Mouse (Mus musculus) limb, embryonic 14.5 days (tissue): ENCODE measurements around the gene Twsg1. TPM values are rescaled to one million over a fixed set of nuclear protein-coding genes. Genes with fewer than 3 reads are reported as not detected.

Experiments used
- ATAC-seq: fragments of 200-750 bp; cut with Nextera tagmentation; 2 replicates; pipeline ENCODE4 v1.8.0; 2017; ENCODE audit warnings: low read depth, moderate number of reproducible peaks, moderate TSS enrichment; ENCODE audit not compliant: low FRiP score
- DNase-seq: peaks from one replicate; pipeline ENCODE4 v3.0.0-alpha.2; 2015; ENCODE audit warnings: low spot score
- H3K27ac ChIP-seq: fragments of 300-500 bp; sonication (generic); replicated peaks from 2 replicates; pipeline ENCODE4 v1.5.1; 2014; ENCODE audit warnings: low read depth, mild to moderate bottlenecking, low read length, moderate library complexity, mixed read lengths
- H3K27me3 ChIP-seq: fragments of 300-500 bp; sonication (generic); 2 replicates; pipeline ENCODE4 v1.6.1; 2014; ENCODE audit warnings: low read length, mixed read lengths; ENCODE audit not compliant: control insufficient read depth, insufficient read depth
- H3K36me3 ChIP-seq: fragments of 300-500 bp; sonication (generic); 2 replicates; pipeline ENCODE4 v1.6.1; 2014; ENCODE audit warnings: mild to moderate bottlenecking, low read length, moderate library complexity, mixed read lengths; ENCODE audit not compliant: control insufficient read depth, insufficient read depth
- H3K4me1 ChIP-seq: fragments of 300-500 bp; sonication (generic); 2 replicates; pipeline ENCODE4 v1.6.1; 2014; ENCODE audit warnings: antibody characterized with exemption, low read length, mixed read lengths; ENCODE audit not compliant: control insufficient read depth, insufficient read depth
- H3K4me2 ChIP-seq: fragments of 300-500 bp; sonication (generic); replicated peaks from 2 replicates; pipeline ENCODE4 v1.6.1; 2014; ENCODE audit warnings: low read depth, mild to moderate bottlenecking, low read length, moderate library complexity; ENCODE audit not compliant: severe bottlenecking
- H3K4me3 ChIP-seq: fragments of 300-500 bp; sonication (generic); replicated peaks from 2 replicates; pipeline ENCODE4 v1.5.1; 2014; ENCODE audit warnings: low read length
- H3K9ac ChIP-seq: fragments of 300-500 bp; sonication (generic); 2 replicates; pipeline ENCODE4 v1.6.1; 2014; ENCODE audit warnings: mild to moderate bottlenecking, low read depth, low read length, moderate library complexity; ENCODE audit not compliant: severe bottlenecking
- H3K9me3 ChIP-seq: fragments of 300-500 bp; sonication (generic); 2 replicates; pipeline ENCODE4 v1.6.1; 2016; ENCODE audit warnings: low read length; ENCODE audit not compliant: control insufficient read depth
- POLR2A ChIP-seq: fragments of 200-500 bp; IDR thresholded peaks from 2 replicates; pipeline ENCODE4 v1.8.0; 2012; ENCODE audit warnings: inconsistent platforms, mild to moderate bottlenecking, moderate library complexity, borderline replicate concordance; ENCODE audit not compliant: insufficient read depth, insufficient read length; ENCODE audit errors: extremely low read depth
- WGBS: fragments of 180-500 bp; shearing (Covaris S2); extraction: QIAGEN DNeasy Blood & Tissue Kit; methylation state at CpG from one replicate; pipeline ENCODE4 v1.1.7; 2014; 5-methylcytosine and 5-hydroxymethylcytosine counted together
- polyA plus RNA-seq, 2 experiments: library from polyadenylated mRNA; depleted of rRNA in 1 of 2; stranded (reverse) in 1 of 2; unstranded in 1 of 2; fragments of >200 nt; fragmentation: Nextera tagmentation in 1 of 2; extraction: Ambion mirVana in 1 of 2; gene quantifications; 2 replicates each; pipeline versions ENCODE4 v1.2.1 to v1.2.3; 2012 to 2014

The Twsg1 gene
- polyA plus RNA-seq, 2 experiments, result 91.8 to 158 TPM

- ATAC-seq (no peak), DNase-seq (no peak)
- Histone ChIP-seq H3K4me3 (no peak overlapping the region), H3K9ac (no peak overlapping the region), H3K4me1 (no peaks in the 10 kb centered on the region), H3K27me3 (no peaks in the 10 kb centered on the region), H3K27ac (no peak overlapping the region), H3K4me2 (no peak overlapping the region), H3K9me3 (no peaks in the 10 kb centered on the region), H3K36me3 (peaks cover 26% of the 10 kb centered on the region)
- TF ChIP-seq POLR2A, result no peak
- WGBS, result 80% methylated on average over 4 of the region's 4 CpGs
These were observed 8.6 kb downstream of the Twsg1 start for GRCm38 (mm10) chr17:65942394-65942793.

GRCm38 (mm10) chr17:65941275-65941674, 9.8 kb downstream of the Twsg1 start:
- no peaks in the 10 kb centered on the region for H3K9me3 ChIP-seq
- H3K36me3 ChIP-seq, result peaks cover 20% of the 10 kb centered on the region
- H3K27me3 ChIP-seq, result no peaks in the 10 kb centered on the region
- ATAC-seq (no peak), DNase-seq (no peak)
- no peak overlapping the region for H3K4me3 ChIP-seq
- H3K9ac ChIP-seq, result no peak overlapping the region
- H3K4me1 ChIP-seq, result no peaks in the 10 kb centered on the region
- TF ChIP-seq POLR2A, result no peak
- WGBS, result 87% methylated on average over 6 of the region's 6 CpGs
- no peak overlapping the region for H3K4me2 ChIP-seq
- H3K27ac ChIP-seq, result no peak overlapping the region

- Histone ChIP-seq H3K9me3 (no peaks in the 10 kb centered on the region), H3K4me2 (no peak overlapping the region), H3K4me3 (no peak overlapping the region), H3K27ac (peak overlapping the region; percentile 9), H3K36me3 (peaks cover 11% of the 10 kb centered on the region), H3K9ac (no peak overlapping the region), H3K4me1 (no peaks in the 10 kb centered on the region), H3K27me3 (no peaks in the 10 kb centered on the region)
- 88% methylated on average over 12 of the region's 12 CpGs for WGBS
- no peak for ATAC-seq
- no peak for DNase-seq
- TF ChIP-seq POLR2A, result no peak
These were observed 10.8 kb downstream of the Twsg1 start for GRCm38 (mm10) chr17:65940221-65940620.

GRCm38 (mm10) chr17:65939461-65940192, 11.4 kb downstream of the Twsg1 start:
- no peak for TF ChIP-seq POLR2A
- Histone ChIP-seq H3K9ac (no peak overlapping the region), H3K27me3 (no peaks in the 10 kb centered on the region), H3K4me3 (no peak overlapping the region), H3K4me1 (no peaks in the 10 kb centered on the region), H3K27ac (peak overlapping the region; percentile 34; the same call in 1 of the 2 replicates), H3K9me3 (no peaks in the 10 kb centered on the region), H3K4me2 (no peak overlapping the region), H3K36me3 (peaks cover 11% of the 10 kb centered on the region)
- no peak for DNase-seq
- no peak for ATAC-seq
- WGBS, result 72% methylated on average over 14 of the region's 14 CpGs

GRCm38 (mm10) chr17:65937671-65938070, 13.4 kb downstream of the Twsg1 start:
- 92% methylated on average over 9 of the region's 9 CpGs for WGBS
- Histone ChIP-seq H3K9ac (no peak overlapping the region), H3K9me3 (no peaks in the 10 kb centered on the region), H3K36me3 (peaks cover 24% of the 10 kb centered on the region), H3K4me1 (no peaks in the 10 kb centered on the region), H3K27me3 (no peaks in the 10 kb centered on the region), H3K4me3 (no peak overlapping the region), H3K4me2 (no peak overlapping the region), H3K27ac (no peak overlapping the region)
- DNase-seq (no peak), ATAC-seq (no peak)
- no peak for TF ChIP-seq POLR2A
